Mouse (Mus musculus) monocyte, adult 5-6 weeks (primary cell): Measurements from ENCODE around the gene Fut2. TPM values are rescaled to one million over a fixed set of nuclear protein-coding genes. Genes with fewer than 3 reads are reported as not detected.

ENCODE experiments used
- ATAC-seq: fragments of 153-309, 156-312 bp; replicated peaks from 2 replicates; pipeline ENCODE4 v1.8.0; 2017; ENCODE audit warnings: mild to moderate bottlenecking; ENCODE audit not compliant: low TSS enrichment, insufficient number of reproducible peaks, severe bottlenecking, poor library complexity, low FRiP score
- total RNA-seq: library from RNA; stranded (forward); fragments of 200-1000, 200-491, 200-594 nt; gene quantifications from 3 replicates; pipeline ENCODE4 v1.2.3, GENCODE M21; 2017

Gene Fut2
- total RNA-seq, 1 experiment from 2014 or later: not detected

GRCm38 (mm10) chr7:45704046-45704559 lies 37.9 kb upstream of the Fut2 start:
- no peak for ATAC-seq

GRCm38 (mm10) chr7:45703521-45704033 lies 37.4 kb upstream of the Fut2 start:
- no peak for ATAC-seq

- ATAC-seq: no peak
These were observed 36.8 kb upstream of the Fut2 start for GRCm38 (mm10) chr7:45702809-45703520.

- no peak for ATAC-seq
These were observed 36.1 kb upstream of the Fut2 start for GRCm38 (mm10) chr7:45702316-45702715.

- no peak for ATAC-seq
These were observed 35.4 kb upstream of the Fut2 start for GRCm38 (mm10) chr7:45701607-45702006.

GRCm38 (mm10) chr7:45701072-45701471 lies 34.9 kb upstream of the Fut2 start:
- ATAC-seq: no peak

- ATAC-seq: peak; percentile 38; the same call in 1 of the 2 replicates
These were observed 34.3 kb upstream of the Fut2 start for GRCm38 (mm10) chr7:45700301-45701015.

- ATAC-seq: no peak
These were observed 33.4 kb upstream of the Fut2 start, which contains the start of gene Car11 for GRCm38 (mm10) chr7:45699523-45700141. Car11 (plus strand) TSS chr7:45699843.

- no peak for ATAC-seq
These were observed 31.7 kb upstream of the Fut2 start for GRCm38 (mm10) chr7:45697894-45698293.

- no peak for ATAC-seq
These were observed 28.9 kb upstream of the Fut2 start for GRCm38 (mm10) chr7:45695098-45695497.

GRCm38 (mm10) chr7:45693921-45694591 lies 27.9 kb upstream of the Fut2 start, which contains the start of gene Sec1:
Sec1 (minus strand) TSS chr7:45694402.
- ATAC-seq: no peak

GRCm38 (mm10) chr7:45692364-45692763 lies 26.2 kb upstream of the Fut2 start:
- no peak for ATAC-seq

GRCm38 (mm10) chr7:45689800-45690199 lies 23.6 kb upstream of the Fut2 start:
- ATAC-seq: no peak

- peak; percentile 7; the same call in 1 of the 2 replicates for ATAC-seq
These were observed 22.9 kb upstream of the Fut2 start for GRCm38 (mm10) chr7:45689099-45689498.

- ATAC-seq: no peak
These were observed 20.6 kb upstream of the Fut2 start for GRCm38 (mm10) chr7:45686841-45687240.

GRCm38 (mm10) chr7:45685811-45686210 lies 19.6 kb upstream of the Fut2 start:
- no peak for ATAC-seq

- no peak for ATAC-seq
These were observed 17.3 kb upstream of the Fut2 start, which contains the start of gene Ntn5 for GRCm38 (mm10) chr7:45683396-45684050. Ntn5 (plus strand) TSS chr7:45684022.
